Comparison of ENCODE assay signal across 8 mouse cellular contexts in the genomic region with DNA sequence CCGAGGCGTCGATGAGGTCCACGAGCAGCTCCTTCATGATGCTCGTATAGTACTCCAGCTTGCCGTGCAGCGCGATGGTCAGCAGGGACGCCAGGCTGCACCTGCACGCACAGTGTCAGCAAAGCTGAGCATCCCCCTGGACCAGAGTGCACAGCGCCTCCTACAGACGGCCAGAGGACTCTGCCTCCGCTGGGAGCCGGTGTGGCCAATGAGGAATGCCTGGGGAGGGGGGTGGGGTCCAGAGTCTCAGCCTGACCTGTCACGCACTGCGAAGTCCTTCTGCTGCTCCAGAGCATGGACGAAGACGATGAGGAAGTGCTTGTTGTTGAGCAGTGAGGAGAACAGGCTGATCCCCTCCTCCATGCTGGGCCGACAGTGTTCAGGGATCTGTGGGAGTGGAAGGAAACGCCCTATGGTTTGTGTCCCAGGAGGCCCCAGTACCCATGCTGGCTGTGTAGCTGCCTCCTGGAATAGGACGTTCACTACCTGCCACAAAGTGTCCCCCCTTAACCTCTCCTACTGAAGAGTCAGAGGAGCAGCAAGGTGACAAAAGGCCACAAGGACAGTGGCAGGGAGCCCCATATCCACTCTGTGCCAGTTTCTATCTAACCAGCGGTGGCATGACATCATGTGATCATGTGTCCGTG. TPM values are rescaled to one million over a fixed set of nuclear protein-coding genes. Genes with fewer than 3 reads are reported as not detected.
A peak's percentile ranks its signal among the peaks of the same experiment; 100 is the strongest.
DNase-seq lines count a peak whose midpoint lies in the region; TF ChIP-seq lines count a peak whose summit lies in the region.
"Had no signal": no experiment of that assay in that cellular context is flagged by ENCODE, and none has a peak within 500 bp of the region (broad histone marks: within the 10 kb centered on the region; RNA-seq: fewer than 3 reads in every experiment).

No protein-coding gene starts in this region.

- H3K4me1 ChIP-seq in kidney, adult 2 months (ENCODE audit: control insufficient read depth, insufficient read depth, low read length), result peaks cover 6% of the 10 kb centered on the region; the same call in 1 of the 2 replicates
- H3K4me1 ChIP-seq in E14TG2a.4 (replicated peaks; ENCODE audit: low read depth, low read length), result peaks cover 39% of the 10 kb centered on the region

- no peak overlapping the region for H3K4me3 ChIP-seq in kidney, adult 2 months (ENCODE audit: insufficient read depth, low read depth, low read length)
- no peak overlapping the region for H3K4me3 ChIP-seq in E14TG2a.4 (replicated peaks; ENCODE audit: low read length)

- no peaks in the 10 kb centered on the region for H3K27me3 ChIP-seq in kidney, adult 2 months (replicated peaks; ENCODE audit: control insufficient read depth, insufficient read depth, low read length)
- peaks cover 54% of the 10 kb centered on the region for H3K27me3 ChIP-seq in E14TG2a.4 (ENCODE audit: insufficient read depth, low read length)

- TF ChIP-seq POLR2A in kidney, adult 2 months (IDR thresholded peaks at IDR 0.05; ENCODE audit: low read depth, low read length), result no peak

- intact Hi-C loops in heart, postnatal 10 days (cut with DNase I), result loop anchor here (2.0 kb wide), 1 partner anchor 62 kb away; no protein-coding TSS in a partner anchor

- WGBS in kidney, adult 2 months, result 46% methylated on average over 23 of the region's 23 CpGs

- H3K9me3 ChIP-seq in E14TG2a.4 (ENCODE audit: low read length), result no peaks in the 10 kb centered on the region

- H3K27ac ChIP-seq in kidney, adult 2 months (ENCODE audit: insufficient read depth, low read depth, low read length), result no peak overlapping the region

- peak; percentile 49 for TF ChIP-seq CTCF in kidney, adult 2 months (conservative IDR thresholded peaks at IDR 0.05; ENCODE audit: insufficient read depth, insufficient read length, low read depth, low read length)
- peak; percentile 88 for TF ChIP-seq CTCF in E14TG2a.4 (conservative IDR thresholded peaks at IDR 0.05; ENCODE audit: low read length)

- DNase-seq in kidney, adult 2 months, result no peak
- no peak for DNase-seq in kidney, adult 18-20 months
- peak; percentile 31 for DNase-seq in A20 (ENCODE audit: low read depth, low spot score)
- DNase-seq in heart, postnatal 10 days, result peak; percentile 58 to 59
- DNase-seq in thymus, postnatal 25 days, result no peak
- DNase-seq in spleen, postnatal 4 days (ENCODE audit: low spot score in 2 of 2), result no peak

- H3K36me3 ChIP-seq in kidney, adult 2 months (ENCODE audit: control insufficient read depth, insufficient read depth, low read length), result no peaks in the 10 kb centered on the region
- H3K36me3 ChIP-seq in E14TG2a.4 (ENCODE audit: insufficient read depth, low read length), result no peaks in the 10 kb centered on the region

RNA-seq across cellular contexts. Expression of a gene that starts 17.8 kb away (rescaled TPM):
- not detected in 2 replicates for polyA plus RNA-seq in kidney, adult 2 months (2012; rRNA removed)
- total RNA-seq in heart, postnatal 10 days (2021), result not detected
- total RNA-seq: left cerebral cortex, postnatal 36 days had no signal

RNA-seq across cellular contexts. Expression of a gene that starts 31.0 kb away (rescaled TPM):
- polyA plus RNA-seq in kidney, adult 2 months (2012; rRNA removed), result 0.66 and 0.96 TPM in 2 replicates
- under 1 TPM; 0.07 to 0.20 TPM for total RNA-seq in heart, postnatal 10 days (2021)

RNA-seq across cellular contexts. Expression of a gene that starts 32.2 kb away (rescaled TPM):
- polyA plus RNA-seq in kidney, adult 2 months (2012; rRNA removed), result 54.2 and 60.2 TPM in 2 replicates
- total RNA-seq in heart, postnatal 10 days (2021), result 100 to 1,000 TPM; 179 to 224 TPM

Comparison
In these comparisons a context has a peak if more than half of its experiments do, and no peak if none do; other contexts are left out.
1. DNase-seq: peak in A20 (single experiment) and heart, postnatal 10 days (2 of 2); none in kidney, adult 2 months (single experiment), kidney, adult 18-20 months (single experiment), thymus, postnatal 25 days (single experiment) and spleen, postnatal 4 days (0 of 2).